Mouse (Mus musculus) 3T3-L1 (cell line): ENCODE data around the gene Cd27.

Experiments
- DNase-seq: peaks from one replicate; pipeline ENCODE4 v3.0.0-alpha.2; 2015; ENCODE audit warnings: low read depth, low spot score

The Cd27 gene

GRCm38 (mm10) chr6:125213715-125214114 is 23.1 kb downstream of the Cd27 start:
- DNase-seq = no peak

GRCm38 (mm10) chr6:125213129-125213528 is 23.7 kb downstream of the Cd27 start:
- no peak for DNase-seq

DNA sequence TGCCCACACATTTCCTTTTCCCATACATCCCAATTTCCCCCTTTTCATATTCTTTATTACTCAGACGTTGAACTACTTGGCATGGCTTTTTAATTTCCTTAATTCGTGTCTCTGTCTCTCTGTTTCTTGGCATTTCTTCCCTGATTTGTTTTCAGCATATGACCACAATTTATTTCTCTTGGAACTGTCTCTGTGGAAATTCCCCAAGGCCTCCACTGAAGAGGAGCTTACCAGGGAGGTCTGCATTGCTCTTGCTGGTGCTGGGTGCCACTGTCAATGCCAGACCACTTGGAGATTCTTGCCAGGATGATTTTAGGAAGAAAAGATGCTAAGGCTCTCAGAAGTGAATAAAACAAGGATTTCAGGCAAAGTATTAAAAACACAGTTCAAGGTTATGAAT is 24.2 kb downstream of the Cd27 start:
- DNase-seq = no peak

DNA sequence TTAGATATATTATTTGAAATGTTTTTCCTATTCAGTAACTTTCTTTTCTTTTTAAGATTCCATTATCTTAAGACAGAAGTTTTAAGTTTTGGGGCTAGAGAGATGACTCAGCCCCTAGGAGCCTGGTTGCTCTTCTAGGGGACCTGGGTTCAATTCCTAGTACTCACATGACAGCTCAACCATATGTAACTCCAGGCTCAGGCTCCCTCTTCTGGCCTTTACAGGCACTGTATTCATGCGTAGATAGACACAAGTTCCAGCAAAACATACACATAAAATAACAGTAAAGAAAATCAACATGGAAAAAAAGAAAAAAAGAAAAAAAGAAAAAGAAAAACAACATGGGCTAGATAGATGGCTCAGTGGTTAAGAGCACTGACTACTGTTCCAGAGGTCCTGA is 26.4 kb downstream of the Cd27 start:
- no peak for DNase-seq

- no peak for DNase-seq
These were observed 39.6 kb downstream of the Cd27 start for GRCm38 (mm10) chr6:125197166-125197565.

DNA sequence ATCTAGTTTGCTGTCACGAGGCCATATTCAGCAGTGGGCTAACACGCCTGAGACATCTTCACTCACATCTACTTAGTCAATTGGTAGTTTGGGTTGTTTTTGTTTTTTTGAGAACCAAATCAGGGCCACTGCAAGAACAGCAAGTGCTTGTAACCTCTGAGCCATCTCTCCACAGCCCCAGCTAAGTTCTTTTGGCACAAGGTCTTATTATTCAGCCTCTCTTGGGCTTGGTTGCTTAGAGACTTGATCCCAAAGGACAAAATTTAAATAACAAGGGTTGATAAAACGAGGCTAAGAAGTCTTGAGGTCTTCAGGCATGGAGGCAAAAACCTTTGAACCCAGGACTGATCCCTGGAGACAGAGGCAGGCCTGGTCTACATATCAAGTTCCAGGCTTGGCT is 40.5 kb downstream of the Cd27 start:
- DNase-seq = no peak

- DNase-seq = no peak
These were observed 41.2 kb downstream of the Cd27 start for GRCm38 (mm10) chr6:125195541-125196075.

DNA sequence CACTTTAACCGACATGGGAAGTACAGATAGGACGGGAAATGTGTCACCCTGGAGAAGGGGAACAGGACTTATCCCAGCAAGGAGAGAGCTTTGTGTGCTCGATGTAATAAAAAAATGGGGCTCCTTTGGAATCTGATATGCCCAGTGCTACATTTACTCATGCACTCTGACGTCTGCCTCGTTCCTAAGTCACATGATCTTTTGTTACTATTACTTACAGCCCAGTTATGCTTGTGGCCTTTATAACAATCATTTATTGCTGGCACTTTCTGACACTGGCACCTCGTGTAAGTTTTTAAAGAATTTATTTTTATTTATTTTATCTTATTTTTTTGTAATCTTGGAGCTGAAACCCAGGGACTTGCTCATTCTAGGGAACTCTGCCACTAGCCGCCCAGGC is 43.4 kb downstream of the Cd27 start:
- no peak for DNase-seq

- no peak for DNase-seq
These were observed 44.0 kb downstream of the Cd27 start for GRCm38 (mm10) chr6:125192841-125193240.

DNA sequence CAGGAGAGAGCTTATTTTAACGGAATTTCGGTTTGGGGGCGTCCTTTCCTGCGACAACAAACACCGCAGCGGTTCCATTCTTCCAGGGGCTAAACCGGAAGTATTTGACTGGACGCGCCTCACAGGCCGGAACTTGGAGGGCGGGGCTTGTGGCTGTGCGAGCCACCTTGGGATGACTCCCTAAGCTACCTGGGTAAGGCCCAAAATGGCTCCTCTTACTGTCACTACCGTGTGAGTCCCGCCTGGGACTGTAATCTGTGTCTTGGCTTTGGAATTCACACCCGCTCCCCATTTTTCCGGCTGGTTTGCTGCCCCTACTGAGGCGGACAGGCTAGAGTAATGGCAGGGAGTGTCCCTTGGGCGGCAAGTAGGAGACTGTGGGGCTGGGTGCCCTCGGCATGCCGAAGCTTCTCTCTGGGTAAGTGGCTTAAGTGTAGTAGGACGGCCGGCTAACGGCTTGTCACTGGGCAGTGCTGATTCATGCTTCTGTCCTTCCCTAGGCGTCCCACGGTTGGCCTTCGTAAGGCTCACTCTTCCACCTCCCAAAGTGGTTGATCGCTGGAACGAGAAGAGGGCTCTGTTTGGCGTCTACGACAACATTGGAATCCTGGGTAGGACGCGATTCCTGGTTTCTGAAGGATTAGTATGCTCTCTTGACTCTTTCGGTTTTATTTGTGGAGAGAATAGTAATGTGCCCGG is 44.6 kb downstream of the Cd27 start:
- peak; percentile 96 for DNase-seq

- DNase-seq = peak; percentile 98
These were observed 45.3 kb downstream of the Cd27 start, which contains the start of the genes Ncapd2 and Mrpl51 for GRCm38 (mm10) chr6:125191332-125192015. Gene Ncapd2, minus strand, starts transcription at chr6:125191701. Gene Mrpl51, plus strand, starts transcription at chr6:125191801.

- no peak for DNase-seq
These were observed 46.0 kb downstream of the Cd27 start for GRCm38 (mm10) chr6:125190816-125191215.

- DNase-seq = no peak
These were observed 50.6 kb downstream of the Cd27 start for GRCm38 (mm10) chr6:125186203-125186602.
